Mouse (Mus musculus) retina, adult 2 months (tissue): ENCODE measurements around the gene 6330409D20Rik.

ENCODE experiments used
- DNase-seq: peaks from one replicate; pipeline ENCODE4 v3.0.0-alpha.2; 2012; ENCODE audit warnings: low read depth, low spot score

The 6330409D20Rik gene

GRCm38 (mm10) chr2:32756674-32757055 is 15.8 kb upstream of the 6330409D20Rik start:
- DNase-seq: no peak

GRCm38 (mm10) chr2:32752181-32752580 is 11.4 kb upstream of the 6330409D20Rik start:
- DNase-seq: no peak

GRCm38 (mm10) chr2:32751665-32752033 is 10.8 kb upstream of the 6330409D20Rik start:
- DNase-seq: no peak

GRCm38 (mm10) chr2:32750887-32751664 is 10.3 kb upstream of the 6330409D20Rik start:
- peak; percentile 71 for DNase-seq

- no peak for DNase-seq
Observed at GRCm38 (mm10) chr2:32750199-32750598, 9.4 kb upstream of the 6330409D20Rik start.

GRCm38 (mm10) chr2:32749082-32749481 is 8.3 kb upstream of the 6330409D20Rik start:
- DNase-seq: no peak

GRCm38 (mm10) chr2:32744272-32744982 is 3.6 kb upstream of the 6330409D20Rik start:
- no peak for DNase-seq

GRCm38 (mm10) chr2:32742173-32742531 is 1.3 kb upstream of the 6330409D20Rik start:
- DNase-seq: no peak

- DNase-seq: no peak
Observed at GRCm38 (mm10) chr2:32741273-32742172, 707 bp upstream of the 6330409D20Rik start.

- DNase-seq: no peak
Observed at GRCm38 (mm10) chr2:32739311-32739710, 1.5 kb downstream of the 6330409D20Rik start.

- no peak for DNase-seq
Observed at GRCm38 (mm10) chr2:32737008-32737407, 3.8 kb downstream of the 6330409D20Rik start.

GRCm38 (mm10) chr2:32736306-32736829 is 4.4 kb downstream of the 6330409D20Rik start:
- no peak for DNase-seq

- DNase-seq: no peak
Observed at GRCm38 (mm10) chr2:32734933-32735332, 5.9 kb downstream of the 6330409D20Rik start.

- no peak for DNase-seq
Observed at GRCm38 (mm10) chr2:32734480-32734879, 6.3 kb downstream of the 6330409D20Rik start.

GRCm38 (mm10) chr2:32732695-32733094 is 8.1 kb downstream of the 6330409D20Rik start:
- DNase-seq: no peak

- DNase-seq: no peak
Observed at GRCm38 (mm10) chr2:32731911-32732310, 8.9 kb downstream of the 6330409D20Rik start.

- no peak for DNase-seq
Observed at GRCm38 (mm10) chr2:32730854-32731253, 10.0 kb downstream of the 6330409D20Rik start.

- no peak for DNase-seq
Observed at GRCm38 (mm10) chr2:32729547-32729946, 11.3 kb downstream of the 6330409D20Rik start.

GRCm38 (mm10) chr2:32728463-32728862 is 12.4 kb downstream of the 6330409D20Rik start:
- no peak for DNase-seq

- DNase-seq: peak; percentile 74
Observed at GRCm38 (mm10) chr2:32727435-32727834, 13.4 kb downstream of the 6330409D20Rik start.

- no peak for DNase-seq
Observed at GRCm38 (mm10) chr2:32724832-32725790, 15.7 kb downstream of the 6330409D20Rik start.
